ENCODE assay signal across 17 mouse cellular contexts in genomic region chr8:92540636-92541035, GRCm38 (mm10).
"Had no signal": no experiment of that assay in that cellular context is flagged by ENCODE, and none has a peak within 500 bp of the region (broad histone marks: within the 10 kb centered on the region; RNA-seq: fewer than 3 reads in every experiment).

No protein-coding gene starts in this region.

- H3K4me3 ChIP-seq: hindbrain, embryonic 15.5 days; limb, embryonic 12.5 days; megakaryocyte, embryonic 14.5 days; midbrain, embryonic 15.5 days; neural tube, embryonic 12.5 days; stomach, embryonic 15.5 days had no signal

- H3K27ac ChIP-seq: hindbrain, embryonic 15.5 days; limb, embryonic 12.5 days; liver, embryonic 14.5 days; macrophage; midbrain, embryonic 15.5 days; neural tube, embryonic 12.5 days; stomach, embryonic 15.5 days had no signal

- ATAC-seq: intestine, embryonic 16.5 days; midbrain, embryonic 15.5 days had no signal

- H3K4me1 ChIP-seq: megakaryocyte, embryonic 14.5 days; stomach, embryonic 15.5 days had no signal

- H3K36me3 ChIP-seq: hindbrain, embryonic 15.5 days; limb, embryonic 12.5 days; midbrain, embryonic 15.5 days; neural tube, embryonic 12.5 days; stomach, embryonic 15.5 days had no signal

- H3K27me3 ChIP-seq: hindbrain, embryonic 15.5 days; megakaryocyte, embryonic 14.5 days; midbrain, embryonic 15.5 days; stomach, embryonic 15.5 days had no signal

- H3K9me3 ChIP-seq: hindbrain, embryonic 15.5 days; limb, embryonic 12.5 days; midbrain, embryonic 15.5 days; neural tube, embryonic 12.5 days; stomach, embryonic 15.5 days had no signal

- H3K9ac ChIP-seq: hindbrain, embryonic 15.5 days; limb, embryonic 12.5 days; liver, embryonic 14.5 days; midbrain, embryonic 15.5 days; neural tube, embryonic 12.5 days; stomach, embryonic 15.5 days had no signal

- H3K4me2 ChIP-seq: hindbrain, embryonic 15.5 days; limb, embryonic 12.5 days; midbrain, embryonic 11.5 days; midbrain, embryonic 15.5 days; neural tube, embryonic 12.5 days; stomach, embryonic 15.5 days had no signal

- DNase-seq: kidney, adult 2 months; kidney, postnatal 25 days; layer of hippocampus, adult 9-11 months; layer of hippocampus, postnatal 36 days; lung, adult 2 months; retina, postnatal 1 day; right cerebral cortex, postnatal 4 days had no signal
